Mouse (Mus musculus) heart, postnatal 0 days (tissue): ENCODE results near the gene Rac3.

Experiments used
- CTCF ChIP-seq: IDR thresholded peaks from 2 replicates; pipeline ENCODE4 v1.5.1; 2016; ENCODE audit warnings: antibody characterized with exemption, control low read depth, low read depth
- EP300 ChIP-seq: IDR thresholded peaks from 2 replicates; pipeline ENCODE4 v1.6.1; 2016; ENCODE audit warnings: antibody characterized with exemption, low read depth

DNA sequence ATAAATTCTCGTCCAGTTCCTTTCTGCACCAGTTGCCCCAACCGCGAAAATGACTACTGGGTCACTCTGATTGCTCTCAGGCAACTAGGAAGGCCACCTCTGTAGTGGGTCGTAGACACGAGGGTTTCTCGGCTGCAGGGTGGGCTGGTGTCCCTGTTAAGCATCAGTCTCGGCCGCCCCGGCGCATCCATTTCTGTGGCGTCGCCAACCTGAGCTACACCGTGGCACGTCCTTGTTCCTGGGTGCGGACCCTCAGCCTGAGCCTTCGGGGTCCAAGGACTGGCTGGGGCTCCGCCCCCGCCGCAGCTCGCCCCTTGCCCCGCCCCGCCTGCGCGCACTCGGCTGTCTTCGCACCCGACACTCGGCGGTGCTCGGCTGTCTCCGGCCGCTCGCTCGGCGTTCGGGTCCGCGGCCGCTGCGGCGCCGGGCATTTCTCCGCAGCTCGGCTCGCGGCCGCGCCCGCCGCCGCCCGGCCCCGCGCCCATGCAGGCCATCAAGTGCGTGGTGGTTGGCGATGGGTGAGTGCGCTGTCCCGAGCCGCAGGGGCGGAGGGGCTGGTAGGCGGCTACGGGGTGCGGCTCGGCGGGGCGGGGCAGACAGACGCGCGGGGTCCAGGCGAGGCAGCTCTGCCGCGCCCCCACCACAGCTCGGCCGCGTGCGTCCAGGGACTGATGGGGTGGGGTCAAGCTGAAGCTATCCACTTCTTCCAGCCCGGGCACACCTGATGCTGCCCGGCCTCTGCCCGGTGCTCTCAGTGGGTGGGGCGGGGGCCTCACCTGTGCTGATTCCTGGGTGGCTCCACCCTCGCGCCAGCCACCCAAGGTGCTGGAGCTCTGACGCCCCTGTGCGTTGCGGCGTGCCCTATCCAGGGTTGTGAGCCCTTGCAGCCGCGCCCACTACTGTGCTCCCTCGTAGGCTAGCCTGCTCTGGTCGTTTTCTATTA lies at the start of gene Rac3:
- no peak for TF ChIP-seq CTCF
- no peak for TF ChIP-seq EP300
